Mouse (Mus musculus) gastrocnemius, adult 2 months (tissue): ENCODE results near the gene Fer1l4. TPM values are rescaled to one million over a fixed set of nuclear protein-coding genes. Genes with fewer than 3 reads are reported as not detected.

ENCODE experiments used
- DNase-seq: peaks from one replicate; pipeline ENCODE4 v3.0.0; 2022
- H3K27ac ChIP-seq: fragments of 200-600 bp; 2 replicates; pipeline ENCODE4 v1.8.1; 2022; ENCODE audit warnings: mild to moderate bottlenecking
- H3K4me3 ChIP-seq: fragments of 200-600 bp; 2 replicates; pipeline ENCODE4 v1.8.1; 2022; ENCODE audit warnings: mild to moderate bottlenecking, moderate library complexity
- CTCF ChIP-seq: fragments of 200-600 bp; IDR thresholded peaks from 2 replicates; pipeline ENCODE4 v1.8.1; 2022; ENCODE audit warnings: antibody characterized with exemption, mild to moderate bottlenecking, moderate library complexity
- intact Hi-C: fragments of 180-260 bp; cut with DNase I; formaldehyde crosslinking; loops from one replicate; pipeline ENCODE4 v1.15.1; 2025
- total RNA-seq, 2 experiments: library from RNA; stranded (reverse); gene quantifications; 2 replicates each; pipeline ENCODE4 v1.2.3; 2021

Gene Fer1l4
- total RNA-seq, 2 experiments from 2014 or later: not detected

GRCm38 (mm10) chr2:155989085-155989484, 63.7 kb downstream of the Fer1l4 start:
- no peak for DNase-seq
- H3K27ac ChIP-seq: no peak overlapping the region
- H3K4me3 ChIP-seq: no peak overlapping the region
- intact Hi-C loops: no loop called here
- no peak for TF ChIP-seq CTCF

GRCm38 (mm10) chr2:155987131-155987530, 65.6 kb downstream of the Fer1l4 start:
- intact Hi-C loops: no loop called here
- Histone ChIP-seq H3K27ac (no peak overlapping the region), H3K4me3 (no peak overlapping the region)
- TF ChIP-seq CTCF: no peak
- no peak for DNase-seq

- no peak for TF ChIP-seq CTCF
- intact Hi-C loops: no loop called here
- no peak overlapping the region for H3K27ac ChIP-seq
- H3K4me3 ChIP-seq: no peak overlapping the region
- no peak for DNase-seq
Measured at GRCm38 (mm10) chr2:155985776-155986175, 67.0 kb downstream of the Fer1l4 start.

GRCm38 (mm10) chr2:155979328-155979991, 73.3 kb downstream of the Fer1l4 start:
- TF ChIP-seq CTCF: no peak
- H3K27ac ChIP-seq: peak overlapping the region; percentile 36
- DNase-seq: no peak
- intact Hi-C loops: no loop called here
- peak overlapping the region; percentile 60 for H3K4me3 ChIP-seq

GRCm38 (mm10) chr2:155974087-155974731, 78.5 kb downstream of the Fer1l4 start:
- no peak for DNase-seq
- Histone ChIP-seq H3K27ac (no peak overlapping the region), H3K4me3 (no peak overlapping the region)
- intact Hi-C loops: no loop called here
- TF ChIP-seq CTCF: no peak

GRCm38 (mm10) chr2:155973348-155973747, 79.4 kb downstream of the Fer1l4 start:
- Histone ChIP-seq H3K4me3 (no peak overlapping the region), H3K27ac (no peak overlapping the region)
- no peak for TF ChIP-seq CTCF
- no peak for DNase-seq
- intact Hi-C loops: no loop called here

Other genes with a start within 250 kb of the Fer1l4 start
- gene BC029722, start 233.5 kb downstream of the Fer1l4 start, total RNA-seq: 10 to 100 TPM; 25.8 to 27.8 TPM
- 10 to 100 TPM; 41.0 to 46.7 TPM for gene Eif6, start 226.0 kb downstream of the Fer1l4 start, total RNA-seq
- gene Fam83c, start 218.1 kb downstream of the Fer1l4 start, total RNA-seq: not detected
- 100 to 1,000 TPM; 139 to 198 TPM for gene Uqcc1, start 122.6 kb downstream of the Fer1l4 start, total RNA-seq
- gene Gm15557, start 112.2 kb downstream of the Fer1l4 start, total RNA-seq: not detected
- under 1 TPM in 1 of 2 experiments, not detected in 1; 0.08 TPM for gene Gdf5, start 107.6 kb downstream of the Fer1l4 start, total RNA-seq
- gene Cep250, start 96.5 kb downstream of the Fer1l4 start, total RNA-seq: 1 to 10 TPM; 3.8 to 4.6 TPM
- under 1 TPM; 0.66 to 0.70 TPM for gene 6430550D23Rik, start 45.0 kb downstream of the Fer1l4 start, total RNA-seq
- 10 to 100 TPM; 41.3 to 47.4 TPM for gene Ergic3, start 44.9 kb downstream of the Fer1l4 start, total RNA-seq
- gene Spag4, start 12.2 kb upstream of the Fer1l4 start, total RNA-seq: under 1 TPM; 0.33 to 0.36 TPM
- 10 to 100 TPM in 1 of 2 experiments, 1 to 10 TPM in 1; 8.6 to 10.1 TPM for gene Cpne1, start 59.0 kb upstream of the Fer1l4 start, total RNA-seq
- 1 to 10 TPM; 4.9 to 8.1 TPM for gene Rbm12, start 59.0 kb upstream of the Fer1l4 start, total RNA-seq
- 1 to 10 TPM; 3.8 to 4.3 TPM for gene Gm28036, start 74.1 kb upstream of the Fer1l4 start, total RNA-seq
- gene Romo1, start 91.1 kb upstream of the Fer1l4 start, total RNA-seq: 100 to 1,000 TPM; 187 to 259 TPM
- 10 to 100 TPM; 75.3 to 83.5 TPM for gene Nfs1, start 91.2 kb upstream of the Fer1l4 start, total RNA-seq
- 100 to 1,000 TPM; 119 TPM for gene Rbm39, start 127.3 kb upstream of the Fer1l4 start, total RNA-seq
- gene Phf20, start 143.5 kb upstream of the Fer1l4 start, total RNA-seq: 10 to 100 TPM; 30.8 to 31.4 TPM